Mouse (Mus musculus): ENCODE measurements around the gene Sgsm3. TPM values are rescaled to one million over a fixed set of nuclear protein-coding genes. Genes with fewer than 3 reads are reported as not detected.

Sgsm3 gene
- total and polyA plus RNA-seq, 2 experiments from 2014 or later = 7.8 to 35.6 TPM

DNA sequence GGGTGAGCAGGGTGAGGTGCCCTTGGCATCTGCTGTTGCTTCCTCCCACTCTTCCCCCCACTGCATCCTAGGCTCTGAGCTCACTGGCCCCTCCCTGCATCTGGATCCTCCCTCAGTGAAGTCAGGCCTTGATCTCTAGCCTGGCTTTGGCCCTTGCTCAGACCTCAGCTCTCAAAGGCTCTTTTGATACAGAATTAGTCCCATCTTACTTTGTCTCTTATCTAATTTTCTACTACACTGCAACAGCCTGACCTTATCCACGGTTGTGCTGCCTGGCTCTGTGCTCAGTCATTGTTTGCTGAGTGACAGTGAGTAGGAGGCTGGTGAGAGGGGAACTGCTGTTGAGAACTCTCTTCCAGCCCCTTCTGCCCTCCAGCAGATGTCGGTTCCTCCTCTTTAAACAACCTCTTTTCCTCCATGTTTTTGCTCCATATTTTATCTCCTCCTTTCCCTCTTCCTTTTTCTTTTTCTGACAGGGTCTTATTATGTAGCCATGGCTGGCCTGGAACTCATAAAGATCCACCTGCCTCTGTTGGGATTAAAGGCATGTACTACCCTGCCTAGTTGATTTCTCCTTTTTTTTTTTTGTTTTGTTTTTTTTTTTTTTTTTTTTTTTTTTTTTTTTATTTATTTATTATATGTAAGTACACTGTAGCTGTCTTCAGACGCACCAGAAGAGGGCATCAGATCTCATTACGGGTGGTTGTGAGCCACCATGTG lies 23.0 kb downstream of the Sgsm3 start:
- 13% methylated on average over 2 of the region's 4 CpGs for WGBS
- H3K27ac ChIP-seq (ENCODE audit: low read depth) = no peak overlapping the region
- 0 out of 2 replicates have a peak, but pooled peaks have one; percentile 33 for ATAC-seq (ENCODE audit: insufficient read depth, low read depth)
- no peak overlapping the region for H3K4me2 ChIP-seq (ENCODE audit: low read depth, low read length)
- H3K9ac ChIP-seq (replicated peaks; ENCODE audit: low read depth, low read length) = no peak overlapping the region
- H3K9me3 ChIP-seq (replicated peaks; ENCODE audit: control insufficient read depth, low read length) = no peaks in the 10 kb centered on the region
- no peak for DNase-seq (ENCODE audit: low spot score)
- H3K4me3 ChIP-seq (ENCODE audit: low read depth, low read length) = no peak overlapping the region
- peaks cover 9% of the 10 kb centered on the region; the same call in 1 of the 2 replicates for H3K36me3 ChIP-seq (replicated peaks; ENCODE audit: control insufficient read depth, insufficient read depth, low read length)
- no peaks in the 10 kb centered on the region for H3K27me3 ChIP-seq (ENCODE audit: control insufficient read depth, insufficient read depth, low read length)
- H3K4me1 ChIP-seq (ENCODE audit: control insufficient read depth, insufficient read depth) = no peaks in the 10 kb centered on the region
- TF ChIP-seq EP300 (IDR thresholded peaks at IDR 0.05; ENCODE audit: low read depth) = no peak
- TF ChIP-seq CTCF (IDR thresholded peaks at IDR 0.05; ENCODE audit: low read depth) = no peak

DNA sequence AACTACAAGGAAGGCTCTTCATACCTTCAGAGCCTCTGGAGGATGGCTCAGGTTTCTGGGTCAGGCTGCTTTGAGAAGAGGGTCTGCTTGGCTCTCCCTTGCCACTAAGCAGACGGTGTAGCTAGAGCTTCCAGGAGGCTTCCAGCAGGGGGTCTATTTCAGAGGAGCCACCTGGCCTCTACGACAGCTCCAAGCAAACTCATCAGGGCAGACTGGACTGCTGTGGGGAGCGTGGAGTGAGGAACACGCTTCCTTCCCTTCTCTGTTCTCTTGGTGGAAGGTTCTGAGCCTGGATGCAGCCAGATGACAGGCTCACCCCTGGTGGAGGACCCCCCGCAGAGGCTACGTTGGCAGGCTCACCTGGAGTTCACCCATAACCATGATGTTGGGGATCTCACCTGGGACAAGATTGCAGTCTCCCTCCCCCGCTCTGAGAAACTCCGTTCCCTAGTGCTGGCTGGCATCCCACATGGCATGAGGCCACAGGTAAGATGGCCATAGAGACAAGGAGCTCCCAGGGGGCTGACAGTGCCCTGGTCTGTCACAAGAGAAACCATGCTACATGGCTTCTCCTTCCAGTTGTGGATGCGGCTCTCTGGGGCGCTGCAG lies 28.7 kb downstream of the Sgsm3 start:
- Histone ChIP-seq H3K27me3 (ENCODE audit: control insufficient read depth, insufficient read depth, low read length) (no peaks in the 10 kb centered on the region), H3K4me3 (ENCODE audit: low read depth, low read length) (no peak overlapping the region), H3K9ac (replicated peaks; ENCODE audit: low read depth, low read length) (no peak overlapping the region), H3K27ac (ENCODE audit: low read depth) (no peak overlapping the region), H3K4me2 (ENCODE audit: low read depth, low read length) (no peak overlapping the region), H3K36me3 (replicated peaks; ENCODE audit: control insufficient read depth, insufficient read depth, low read length) (peaks cover 13% of the 10 kb centered on the region; the same call in 1 of the 2 replicates), H3K4me1 (ENCODE audit: control insufficient read depth, insufficient read depth) (no peaks in the 10 kb centered on the region), H3K9me3 (replicated peaks; ENCODE audit: control insufficient read depth, low read length) (no peaks in the 10 kb centered on the region)
- 86% methylated on average over 10 of the region's 10 CpGs for WGBS
- ATAC-seq (ENCODE audit: insufficient read depth, low read depth) (no peak), DNase-seq (ENCODE audit: low spot score) (no peak)
- TF ChIP-seq EP300 (IDR thresholded peaks at IDR 0.05; ENCODE audit: low read depth) = no peak
- TF ChIP-seq CTCF (IDR thresholded peaks at IDR 0.05; ENCODE audit: low read depth) = no peak

DNA sequence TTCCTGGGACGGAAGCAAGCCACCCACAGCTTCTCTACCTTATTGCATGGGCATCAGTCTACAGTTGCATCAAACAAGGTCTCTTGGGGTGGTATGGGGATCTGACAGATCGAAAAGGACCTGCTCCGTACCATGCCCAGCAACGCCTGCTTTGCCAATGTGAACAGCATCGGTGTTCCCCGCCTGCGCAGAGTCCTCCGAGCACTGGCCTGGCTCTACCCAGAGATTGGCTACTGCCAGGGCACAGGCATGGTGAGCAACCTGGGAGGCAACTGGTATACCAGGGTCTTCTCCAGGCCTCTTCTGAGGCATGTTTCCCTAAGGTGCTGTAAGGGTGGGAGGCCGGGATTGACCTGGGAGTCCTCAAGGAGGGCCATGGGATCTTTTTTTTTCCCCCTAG lies 29.8 kb downstream of the Sgsm3 start:
- H3K4me3 ChIP-seq (ENCODE audit: low read depth, low read length) = no peak overlapping the region
- DNase-seq (ENCODE audit: low spot score) = no peak
- no peak overlapping the region for H3K4me2 ChIP-seq (ENCODE audit: low read depth, low read length)
- H3K9me3 ChIP-seq (replicated peaks; ENCODE audit: control insufficient read depth, low read length) = no peaks in the 10 kb centered on the region
- 91% methylated on average over 9 of the region's 9 CpGs for WGBS
- no peak overlapping the region for H3K9ac ChIP-seq (replicated peaks; ENCODE audit: low read depth, low read length)
- H3K4me1 ChIP-seq (ENCODE audit: control insufficient read depth, insufficient read depth) = no peaks in the 10 kb centered on the region
- no peaks in the 10 kb centered on the region for H3K27me3 ChIP-seq (ENCODE audit: control insufficient read depth, insufficient read depth, low read length)
- TF ChIP-seq EP300 (IDR thresholded peaks at IDR 0.05; ENCODE audit: low read depth) (no peak), CTCF (IDR thresholded peaks at IDR 0.05; ENCODE audit: low read depth) (no peak)
- no peak for ATAC-seq (ENCODE audit: insufficient read depth, low read depth)
- H3K27ac ChIP-seq (ENCODE audit: low read depth) = no peak overlapping the region
- H3K36me3 ChIP-seq (replicated peaks; ENCODE audit: control insufficient read depth, insufficient read depth, low read length) = peaks cover 25% of the 10 kb centered on the region

DNA sequence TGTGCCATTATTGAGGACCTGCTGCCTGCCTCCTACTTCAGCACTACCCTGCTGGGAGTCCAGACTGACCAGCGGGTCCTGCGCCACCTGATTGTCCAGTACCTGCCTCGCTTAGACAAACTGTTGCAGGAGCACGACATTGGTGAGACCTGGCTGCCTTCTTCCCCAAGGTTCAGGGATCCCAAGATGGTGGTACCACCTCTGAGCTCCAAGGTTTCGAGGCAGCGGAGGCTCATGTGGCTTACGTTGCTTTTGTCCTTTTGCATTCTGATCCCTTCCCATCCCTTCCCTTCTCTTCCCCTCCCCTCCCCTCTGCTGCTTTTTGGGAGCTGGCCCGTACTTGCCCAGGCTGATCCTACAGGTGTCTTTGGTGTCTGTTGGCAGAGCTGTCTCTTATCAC lies 30.3 kb downstream of the Sgsm3 start:
- Histone ChIP-seq H3K36me3 (replicated peaks; ENCODE audit: control insufficient read depth, insufficient read depth, low read length) (peaks cover 22% of the 10 kb centered on the region), H3K4me3 (ENCODE audit: low read depth, low read length) (no peak overlapping the region), H3K4me2 (ENCODE audit: low read depth, low read length) (no peak overlapping the region), H3K27ac (ENCODE audit: low read depth) (no peak overlapping the region), H3K4me1 (ENCODE audit: control insufficient read depth, insufficient read depth) (no peaks in the 10 kb centered on the region), H3K9ac (replicated peaks; ENCODE audit: low read depth, low read length) (no peak overlapping the region), H3K27me3 (ENCODE audit: control insufficient read depth, insufficient read depth, low read length) (no peaks in the 10 kb centered on the region), H3K9me3 (replicated peaks; ENCODE audit: control insufficient read depth, low read length) (no peaks in the 10 kb centered on the region)
- TF ChIP-seq EP300 (IDR thresholded peaks at IDR 0.05; ENCODE audit: low read depth) = no peak
- no peak for TF ChIP-seq CTCF (IDR thresholded peaks at IDR 0.05; ENCODE audit: low read depth)
- WGBS = 82% methylated on average over 8 of the region's 8 CpGs
- ATAC-seq (ENCODE audit: insufficient read depth, low read depth) (no peak), DNase-seq (ENCODE audit: low spot score) (no peak)

DNA sequence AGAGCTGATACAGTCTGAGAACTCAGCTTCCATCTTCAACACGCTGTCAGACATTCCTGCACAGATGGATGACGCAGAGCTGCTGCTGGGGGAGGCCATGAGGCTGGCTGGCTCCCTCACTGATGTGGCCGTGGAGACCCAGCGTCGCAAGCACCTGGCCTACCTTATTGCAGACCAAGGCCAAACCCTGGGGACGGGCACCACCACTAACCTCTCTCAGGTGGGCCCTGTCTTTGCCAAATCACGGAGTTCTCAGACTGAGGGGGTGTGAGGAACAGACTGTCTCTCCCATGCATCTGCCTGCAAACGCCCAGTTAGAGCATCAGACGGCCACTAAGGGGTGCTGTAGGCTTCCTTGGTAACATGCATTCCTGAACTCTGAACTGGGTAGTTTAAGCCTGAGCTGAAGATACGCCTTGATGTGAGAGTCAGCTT lies 31.1 kb downstream of the Sgsm3 start:
- Histone ChIP-seq H3K36me3 (replicated peaks; ENCODE audit: control insufficient read depth, insufficient read depth, low read length) (peaks cover 27% of the 10 kb centered on the region), H3K4me1 (ENCODE audit: control insufficient read depth, insufficient read depth) (no peaks in the 10 kb centered on the region), H3K27ac (ENCODE audit: low read depth) (no peak overlapping the region), H3K9ac (replicated peaks; ENCODE audit: low read depth, low read length) (no peak overlapping the region), H3K4me3 (ENCODE audit: low read depth, low read length) (no peak overlapping the region), H3K4me2 (ENCODE audit: low read depth, low read length) (no peak overlapping the region), H3K27me3 (ENCODE audit: control insufficient read depth, insufficient read depth, low read length) (no peaks in the 10 kb centered on the region), H3K9me3 (replicated peaks; ENCODE audit: control insufficient read depth, low read length) (no peaks in the 10 kb centered on the region)
- no peak for DNase-seq (ENCODE audit: low spot score)
- peak; percentile 42 for TF ChIP-seq CTCF (IDR thresholded peaks at IDR 0.05; ENCODE audit: low read depth)
- no peak for TF ChIP-seq EP300 (IDR thresholded peaks at IDR 0.05; ENCODE audit: low read depth)
- 62% methylated on average over 10 of the region's 10 CpGs for WGBS
- ATAC-seq (ENCODE audit: insufficient read depth, low read depth) = no peak
